Mouse (Mus musculus): ENCODE results near the gene Tbc1d15.
A peak's percentile ranks its signal among the peaks of the same experiment; 100 is the strongest.

The Tbc1d15 gene

GRCm38 (mm10) chr10:115251088-115251934, at the start of gene Tbc1d15:
Tbc1d15 (minus strand) TSS chr10:115251467.
- DNase-seq (ENCODE audit: inconsistent ontology term): peak; percentile 99

- no peak for DNase-seq (ENCODE audit: inconsistent ontology term)
These were observed 47.4 kb upstream of the Tbc1d15 start for GRCm38 (mm10) chr10:115298683-115299082.

GRCm38 (mm10) chr10:115297582-115297981, 46.3 kb upstream of the Tbc1d15 start:
- no peak for DNase-seq (ENCODE audit: inconsistent ontology term)

GRCm38 (mm10) chr10:115296401-115296935, 45.2 kb upstream of the Tbc1d15 start:
- no peak for DNase-seq (ENCODE audit: inconsistent ontology term)

GRCm38 (mm10) chr10:115295162-115295561, 43.9 kb upstream of the Tbc1d15 start:
- no peak for DNase-seq (ENCODE audit: inconsistent ontology term)

GRCm38 (mm10) chr10:115294715-115295114, 43.4 kb upstream of the Tbc1d15 start:
- DNase-seq (ENCODE audit: inconsistent ontology term): no peak

- no peak for DNase-seq (ENCODE audit: inconsistent ontology term)
These were observed 42.7 kb upstream of the Tbc1d15 start for GRCm38 (mm10) chr10:115293946-115294345.

- DNase-seq (ENCODE audit: inconsistent ontology term): no peak
These were observed 39.4 kb upstream of the Tbc1d15 start for GRCm38 (mm10) chr10:115290671-115291070.

- no peak for DNase-seq (ENCODE audit: inconsistent ontology term)
These were observed 37.6 kb upstream of the Tbc1d15 start for GRCm38 (mm10) chr10:115288856-115289255.

GRCm38 (mm10) chr10:115284170-115284569, 32.9 kb upstream of the Tbc1d15 start:
- no peak for DNase-seq (ENCODE audit: inconsistent ontology term)

GRCm38 (mm10) chr10:115281381-115281780, 30.1 kb upstream of the Tbc1d15 start:
- DNase-seq (ENCODE audit: inconsistent ontology term): no peak

- DNase-seq (ENCODE audit: inconsistent ontology term): no peak
These were observed 20.4 kb upstream of the Tbc1d15 start for GRCm38 (mm10) chr10:115271649-115272048.

- DNase-seq (ENCODE audit: inconsistent ontology term): no peak
These were observed 19.5 kb upstream of the Tbc1d15 start for GRCm38 (mm10) chr10:115270612-115271390.

- no peak for DNase-seq (ENCODE audit: inconsistent ontology term)
These were observed 11.8 kb upstream of the Tbc1d15 start for GRCm38 (mm10) chr10:115262926-115263562.

- no peak for DNase-seq (ENCODE audit: inconsistent ontology term)
These were observed 11.0 kb upstream of the Tbc1d15 start for GRCm38 (mm10) chr10:115262261-115262660.

- DNase-seq (ENCODE audit: inconsistent ontology term): no peak
These were observed 10.2 kb upstream of the Tbc1d15 start for GRCm38 (mm10) chr10:115261428-115261827.

GRCm38 (mm10) chr10:115256162-115256561, 4.9 kb upstream of the Tbc1d15 start:
- no peak for DNase-seq (ENCODE audit: inconsistent ontology term)

- no peak for DNase-seq (ENCODE audit: inconsistent ontology term)
These were observed 2.3 kb upstream of the Tbc1d15 start for GRCm38 (mm10) chr10:115253521-115253920.

GRCm38 (mm10) chr10:115252321-115252757, 1.1 kb upstream of the Tbc1d15 start:
- peak; percentile 70 for DNase-seq (ENCODE audit: inconsistent ontology term)

- peak; percentile 19 for DNase-seq (ENCODE audit: inconsistent ontology term)
These were observed 806 bp downstream of the Tbc1d15 start for GRCm38 (mm10) chr10:115250235-115251087.

GRCm38 (mm10) chr10:115248041-115248440, 3.2 kb downstream of the Tbc1d15 start:
- DNase-seq (ENCODE audit: inconsistent ontology term): peak; percentile 53

Data from Muller cell, postnatal 12 days (primary cell).